Mouse (Mus musculus): ENCODE results near the gene Mcrs1. TPM values are rescaled to one million over a fixed set of nuclear protein-coding genes. Genes with fewer than 3 reads are reported as not detected.
A peak's percentile ranks its signal among the peaks of the same experiment; 100 is the strongest.

The Mcrs1 gene
- total and polyA plus RNA-seq, 3 experiments, result 124 to 131 TPM; not detected in 1

- Histone ChIP-seq H3K27ac (ENCODE audit: control insufficient read depth, low read depth, low read length) (no peak overlapping the region), H3K27me3 (ENCODE audit: control insufficient read depth in 1 of 2, insufficient read depth in 2 of 2, low read length in 2 of 2) (no peaks in the 10 kb centered on the region), H3K9ac (ENCODE audit: control insufficient read depth, low read depth, low read length, poor library complexity, severe bottlenecking) (peak overlapping the region; percentile 37), H3K79me2 (ENCODE audit: control insufficient read depth, insufficient read depth, low read length, poor library complexity) (no peaks in the 10 kb centered on the region), H3K4me3 (ENCODE audit: control insufficient read depth in 1 of 2, insufficient read depth in 1 of 2, low read depth in 2 of 2, low read length in 2 of 2) (peak overlapping the region; percentile 29 to 56), H3K9me3 (replicated peaks; ENCODE audit: insufficient read depth, low read length) (no peaks in the 10 kb centered on the region), H3K36me3 (ENCODE audit: control insufficient read depth in 1 of 2, insufficient read depth in 2 of 2, low read length in 2 of 2) (peaks cover 0 to 7% of the 10 kb centered on the region in 2 experiments; a peak in 1 of 4 replicates), H3K4me1 (ENCODE audit: control insufficient read depth in 1 of 2, insufficient read depth in 2 of 2, low read length in 2 of 2) (peaks cover 3 to 8% of the 10 kb centered on the region in 2 experiments)
- TF ChIP-seq NRF1 (IDR thresholded peaks at IDR 0.05; ENCODE audit: insufficient read depth, low read depth, low read length, poor library complexity, severe bottlenecking) (0 out of 2 replicates have a peak, but pooled peaks have one; percentile 32), CHD1 (IDR thresholded peaks at IDR 0.05; ENCODE audit: low read depth, low read length) (no peak), ETS1 (IDR thresholded peaks at IDR 0.05; ENCODE audit: low read depth, low read length) (peak; percentile 66), ZMIZ1 (IDR thresholded peaks at IDR 0.05; ENCODE audit: low read depth, low read length) (no peak), SIN3A (IDR thresholded peaks at IDR 0.05; ENCODE audit: low read length) (peak; percentile 82), MYC (IDR thresholded peaks at IDR 0.05; ENCODE audit: low read depth, low read length) (no peak), ZC3H11A (IDR thresholded peaks at IDR 0.05; ENCODE audit: low read depth, low read length) (no peak), MEF2A (IDR thresholded peaks at IDR 0.05; ENCODE audit: extremely low read depth, insufficient replicate concordance, low read depth, low read length, poor library complexity, severe bottlenecking) (no peak), RAD21 (IDR thresholded peaks at IDR 0.05; ENCODE audit: low read depth, low read length) (no peak), MXI1 (IDR thresholded peaks at IDR 0.05; ENCODE audit: low read depth, low read length) (peak; percentile 27; the same call in 1 of the 2 replicates), HCFC1 (IDR thresholded peaks at IDR 0.05; ENCODE audit: low read depth, low read length) (no peak)
- peak; percentile 93 for DNase-seq (ENCODE audit: low read depth, low spot score)
Observed at GRCm38 (mm10) chr15:99259730-99260252, 8.0 kb upstream of the Mcrs1 start.

GRCm38 (mm10) chr15:99259167-99259729, 7.5 kb upstream of the Mcrs1 start:
- H3K9ac ChIP-seq (ENCODE audit: control insufficient read depth, low read depth, low read length, poor library complexity, severe bottlenecking), result no peak overlapping the region
- 0 out of 2 replicates have a peak, but pooled peaks have one; percentile 10 for TF ChIP-seq GATA1 (IDR thresholded peaks at IDR 0.05; ENCODE audit: low read depth, low read length)
- TF ChIP-seq ZKSCAN1 (IDR thresholded peaks at IDR 0.05; ENCODE audit: low read depth, low read length), result no peak
- 0 out of 2 replicates have a peak, but pooled peaks have one; percentile 12 for TF ChIP-seq NELFE (IDR thresholded peaks at IDR 0.05; ENCODE audit: low read depth, low read length)
- no peaks in the 10 kb centered on the region for H3K9me3 ChIP-seq (replicated peaks; ENCODE audit: insufficient read depth, low read length)
- H3K27me3 ChIP-seq (ENCODE audit: control insufficient read depth in 1 of 2, insufficient read depth in 2 of 2, low read length in 2 of 2), result no peaks in the 10 kb centered on the region
- peak overlapping the region in 1 of 2 experiments; percentile 40; a peak in 1 of 4 replicates for H3K4me3 ChIP-seq (ENCODE audit: control insufficient read depth in 1 of 2, insufficient read depth in 1 of 2, low read depth in 2 of 2, low read length in 2 of 2)
- DNase-seq (ENCODE audit: low read depth, low spot score), result no peak
- H3K4me1 ChIP-seq (ENCODE audit: control insufficient read depth in 1 of 2, insufficient read depth in 2 of 2, low read length in 2 of 2), result peaks cover 3 to 12% of the 10 kb centered on the region in 2 experiments
- H3K27ac ChIP-seq (ENCODE audit: control insufficient read depth, low read depth, low read length), result no peak overlapping the region
- H3K36me3 ChIP-seq (ENCODE audit: control insufficient read depth in 1 of 2, insufficient read depth in 2 of 2, low read length in 2 of 2), result peaks cover 0 to 7% of the 10 kb centered on the region in 2 experiments; a peak in 1 of 4 replicates
- H3K79me2 ChIP-seq (ENCODE audit: control insufficient read depth, insufficient read depth, low read length, poor library complexity), result no peaks in the 10 kb centered on the region

All from MEL (cell line).